Mouse (Mus musculus): ENCODE measurements around the gene Fgfr4.

GRCm38 (mm10) chr13:55212011-55212360 lies 59.5 kb downstream of the Fgfr4 start:
- no peak for TF ChIP-seq CTCF (IDR thresholded peaks at IDR 0.05)
- no peak for TF ChIP-seq POLR2A (IDR thresholded peaks at IDR 0.05; ENCODE audit: insufficient read depth, low read depth, low read length)
